Mouse (Mus musculus) CH12.LX (cell line): ENCODE results near the gene Ckap5. TPM values are rescaled to one million over a fixed set of nuclear protein-coding genes. Genes with fewer than 3 reads are reported as not detected.

Experiments
- DNase-seq: peaks from one replicate; pipeline ENCODE4 v3.0.0-alpha.2; 2013; ENCODE audit errors: extremely low read depth
- H3K27ac ChIP-seq: 2 replicates; pipeline ENCODE4 v1.5.1; 2012; ENCODE audit warnings: low read depth, mild to moderate bottlenecking, control low read depth, moderate library complexity; ENCODE audit not compliant: insufficient read depth
- H3K27me3 ChIP-seq: replicated peaks from 2 replicates; pipeline ENCODE3; 2012; ENCODE audit warnings: inconsistent platforms
- H3K36me3 ChIP-seq, 2 experiments: replicated peaks in 1 of 2; 2 replicates each; pipeline versions ENCODE3 to v1.6.1; 2012; ENCODE audit warnings: inconsistent platforms in 1 of 2, low read length in 1 of 2, mild to moderate bottlenecking in 1 of 2, mixed read lengths in 1 of 2, moderate library complexity in 1 of 2; ENCODE audit not compliant: control insufficient read depth in 1 of 2, insufficient read depth in 1 of 2
- H3K4me1 ChIP-seq, 2 experiments: 2 replicates each; pipeline ENCODE4 v1.6.1; 2012; ENCODE audit warnings: inconsistent platforms in 1 of 2, moderate library complexity in 1 of 2; ENCODE audit not compliant: insufficient read depth in 2 of 2, control insufficient read depth in 1 of 2
- H3K4me2 ChIP-seq: 2 replicates; pipeline ENCODE4 v1.6.1; 2012; ENCODE audit warnings: low read depth, mild to moderate bottlenecking, control low read depth; ENCODE audit not compliant: poor library complexity, insufficient read depth, severe bottlenecking
- H3K4me3 ChIP-seq, 3 experiments: fragments of 150-350 bp in 1 of 3; sonication (generic) in 1 of 3; replicated peaks in 1 of 3; 2 replicates each; pipeline versions ENCODE3 to v1.5.1; 2011 to 2012; ENCODE audit warnings: low read depth in 2 of 3, low read length in 2 of 3, mild to moderate bottlenecking in 2 of 3, moderate library complexity in 2 of 3, control low read depth in 1 of 3, improper control_type of control experiment in 1 of 3, inconsistent platforms in 1 of 3, mixed read lengths in 1 of 3; ENCODE audit not compliant: poor library complexity in 1 of 3
- H3K79me2 ChIP-seq: replicated peaks from 2 replicates; pipeline ENCODE4 v1.6.1; 2012; ENCODE audit warnings: mild to moderate bottlenecking, moderate library complexity; ENCODE audit not compliant: control insufficient read depth, poor library complexity, insufficient read depth, severe bottlenecking; ENCODE audit errors: extremely low read depth
- H3K9ac ChIP-seq: 2 replicates; pipeline ENCODE4 v1.6.1; 2012; ENCODE audit warnings: low read depth, mild to moderate bottlenecking, control low read depth, moderate library complexity; ENCODE audit not compliant: insufficient read depth
- H3K9me3 ChIP-seq: replicated peaks from 2 replicates; pipeline ENCODE3; 2012; ENCODE audit warnings: low read length, inconsistent platforms, mixed read lengths
- BHLHE40 ChIP-seq: IDR thresholded peaks from 2 replicates; pipeline ENCODE4 v1.6.1; 2011; ENCODE audit warnings: mild to moderate bottlenecking, low read depth, low read length, improper control_type of control experiment
- CHD2 ChIP-seq: IDR thresholded peaks from 2 replicates; pipeline ENCODE4 v1.6.1; 2011; ENCODE audit warnings: low read length, improper control_type of control experiment
- CTCF ChIP-seq, 2 experiments: IDR thresholded peaks in 1 of 2; conservative IDR thresholded peaks in 1 of 2; 2 replicates each; pipeline ENCODE4 v1.5.1; 2011 to 2012; ENCODE audit warnings: low read depth in 2 of 2, low read length in 2 of 2, improper control_type of control experiment in 1 of 2, inconsistent platforms in 1 of 2, mild to moderate bottlenecking in 1 of 2, moderate library complexity in 1 of 2
- E2F4 ChIP-seq: IDR thresholded peaks from 2 replicates; pipeline ENCODE4 v1.6.1; 2011; ENCODE audit warnings: low read depth, low read length, improper control_type of control experiment; ENCODE audit not compliant: insufficient replicate concordance
- IRF4 ChIP-seq: IDR thresholded peaks from 2 replicates; pipeline ENCODE4 v1.6.1; 2014; ENCODE audit warnings: low read depth, mild to moderate bottlenecking, inconsistent platforms, low read length, improper control_type of control experiment
- MEF2A ChIP-seq: IDR thresholded peaks from 2 replicates; pipeline ENCODE4 v1.6.1; 2014; ENCODE audit warnings: low read depth, mild to moderate bottlenecking, inconsistent platforms, low read length, improper control_type of control experiment, borderline replicate concordance
- MYC ChIP-seq: IDR thresholded peaks from 2 replicates; pipeline ENCODE4 v1.6.1; 2011; ENCODE audit warnings: low read depth, mild to moderate bottlenecking, improper control_type of control experiment, low read length
- POLR2A ChIP-seq: IDR thresholded peaks from 2 replicates; pipeline ENCODE4 v1.6.1; 2011; ENCODE audit warnings: low read depth, mild to moderate bottlenecking, improper control_type of control experiment, low read length
- POLR2AphosphoS2 ChIP-seq: IDR thresholded peaks from 2 replicates; pipeline ENCODE4 v1.6.1; 2011; ENCODE audit warnings: low read depth, low read length, improper control_type of control experiment
- RCOR1 ChIP-seq: conservative IDR thresholded peaks from 2 replicates; pipeline ENCODE4 v1.6.1; 2012; ENCODE audit warnings: low read depth, mild to moderate bottlenecking, inconsistent platforms, low read length, improper control_type of control experiment
- SIN3A ChIP-seq: IDR thresholded peaks from 2 replicates; pipeline ENCODE4 v1.6.1; 2012; ENCODE audit warnings: low read length, improper control_type of control experiment, inconsistent platforms
- TCF12 ChIP-seq: IDR thresholded peaks from 2 replicates; pipeline ENCODE4 v1.6.1; 2014; ENCODE audit warnings: low read depth, mild to moderate bottlenecking, inconsistent platforms, low read length, improper control_type of control experiment
- USF1 ChIP-seq: IDR thresholded peaks from 2 replicates; pipeline ENCODE4 v1.6.1; 2014; ENCODE audit warnings: low read depth, mild to moderate bottlenecking, inconsistent platforms, low read length, improper control_type of control experiment
- USF2 ChIP-seq: conservative IDR thresholded peaks from 2 replicates; pipeline ENCODE4 v1.6.1; 2011; ENCODE audit warnings: low read depth, low read length, improper control_type of control experiment
- ZNF384 ChIP-seq: IDR thresholded peaks from 2 replicates; pipeline ENCODE4 v1.6.1; 2012; ENCODE audit warnings: low read depth, low read length, improper control_type of control experiment, inconsistent platforms
- dilution Hi-C: fragments of 300-500 bp; cut with MboI; formaldehyde crosslinking; loops from 2 replicates; pipeline ENCODE4 v1.14.3; 2020; ENCODE audit warnings: low sequenced_read_pairs; ENCODE audit not compliant: extremely low pct_unique_long_range_greater_than_20kb, extremely low pct_ligation_motif_present
- in situ Hi-C: fragments of 300-500 bp; cut with MboI; formaldehyde crosslinking; loops from 3 replicates; pipeline ENCODE4 v1.14.3; 2019; ENCODE audit warnings: low sequenced_read_pairs, low pct_ligation_motif_present, low pct_unique_long_range_greater_than_20kb, mixed read lengths
- polyA plus RNA-seq: library from polyadenylated mRNA; unstranded; fragments of >175 nt; gene quantifications from 2 replicates; pipeline ENCODE4 v1.2.1, GENCODE M21; 2012; ENCODE audit warnings: low read depth; ENCODE audit not compliant: insufficient read length
- total RNA-seq, 2 experiments: library from RNA; depleted of rRNA; stranded (reverse); fragments of 300-350 nt in 1 of 2; fragments of >200 nt in 1 of 2; gene quantifications; 2 replicates each; pipeline ENCODE4 v1.2.3; 2012 to 2014

The Ckap5 gene
- total and polyA plus RNA-seq, 3 experiments = 51.5 to 53.0 (median 52.3) TPM

DNA sequence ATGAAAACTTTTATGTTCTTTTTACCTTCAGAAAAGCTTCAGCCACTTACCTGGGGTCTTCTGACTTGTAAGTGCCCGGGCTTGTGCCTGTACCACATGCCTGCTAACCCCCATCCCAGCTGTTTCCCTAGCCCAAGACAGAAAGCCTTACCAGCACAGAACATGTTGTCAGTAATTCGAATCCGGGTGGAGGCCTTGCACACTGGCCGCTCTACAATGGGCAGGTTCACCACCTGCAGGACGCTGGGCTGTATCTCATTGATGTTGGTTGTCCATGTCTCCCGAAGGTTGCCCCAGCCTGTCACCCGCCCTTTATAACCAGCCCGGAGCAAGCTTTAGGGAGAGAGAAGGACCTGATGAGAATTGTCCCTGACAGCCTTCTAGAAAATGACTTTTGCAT lies 101.6 kb downstream of the Ckap5 start:
- dilution Hi-C loops = no loop called here

DNA sequence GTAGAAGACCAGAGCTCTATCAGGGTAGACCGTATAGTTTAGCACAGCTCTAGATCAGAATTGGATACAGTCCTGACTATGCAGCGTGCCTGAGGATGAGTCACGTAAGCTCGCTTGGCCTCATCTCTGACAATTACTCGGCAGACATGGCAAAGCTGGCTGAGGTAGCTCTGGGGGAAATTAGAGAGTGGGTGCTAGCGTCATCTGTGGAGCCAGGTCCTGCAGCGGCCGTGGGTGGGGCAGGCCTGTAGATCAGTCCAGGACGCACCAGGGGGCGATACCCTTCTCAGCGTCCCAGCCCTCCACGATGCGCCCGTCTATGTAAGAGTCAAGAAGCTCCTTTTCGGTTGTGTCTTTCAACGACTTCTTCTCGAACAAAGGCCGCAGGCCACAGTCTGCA lies 103.1 kb downstream of the Ckap5 start:
- Histone ChIP-seq H3K4me2 (no peak overlapping the region), H3K9ac (no peak overlapping the region), H3K79me2 (no peaks in the 10 kb centered on the region), H3K9me3 (no peaks in the 10 kb centered on the region), H3K36me3 (peaks cover 0 to 7% of the 10 kb centered on the region in 2 experiments), H3K27me3 (peaks cover 2% of the 10 kb centered on the region), H3K4me1 (no peaks in the 10 kb centered on the region; a peak in 1 of 4 replicates), H3K4me3 (no peak overlapping the region), H3K27ac (no peak overlapping the region)
- in situ Hi-C loops = no loop called here
- TF ChIP-seq SIN3A (no peak), BHLHE40 (no peak), POLR2AphosphoS2 (no peak), CTCF (conservative IDR thresholded peaks at IDR 0.05 in 1 of 2, IDR thresholded peaks at IDR 0.05 in 1 of 2; ENCODE audit: low read depth in 2 of 2, low read length in 2 of 2) (peak in 1 of 2 experiments; percentile 32; a peak in 2 of 4 replicates)
- dilution Hi-C loops = no loop called here
- no peak for DNase-seq

More for the DNA sequence above, 101.6 kb downstream of the Ckap5 start:
- no peak for DNase-seq
- Histone ChIP-seq H3K36me3 (peaks cover 0 to 14% of the 10 kb centered on the region in 2 experiments), H3K79me2 (no peaks in the 10 kb centered on the region), H3K9me3 (no peaks in the 10 kb centered on the region), H3K4me2 (no peak overlapping the region), H3K27me3 (peaks cover 2% of the 10 kb centered on the region), H3K4me1 (no peaks in the 10 kb centered on the region; a peak in 1 of 4 replicates), H3K4me3 (no peak overlapping the region), H3K27ac (no peak overlapping the region), H3K9ac (no peak overlapping the region)
- TF ChIP-seq RCOR1 (no peak), IRF4 (no peak), ZNF384 (no peak), POLR2A (no peak), SIN3A (no peak), USF1 (no peak), USF2 (no peak), E2F4 (no peak), MYC (no peak), CHD2 (no peak), TCF12 (no peak), CTCF (conservative IDR thresholded peaks at IDR 0.05 in 1 of 2, IDR thresholded peaks at IDR 0.05 in 1 of 2; ENCODE audit: low read depth in 2 of 2, low read length in 2 of 2) (no peak), MEF2A (no peak)
- in situ Hi-C loops = no loop called here
